Mouse (Mus musculus) mouse embryonic stem cell (cell line): Measurements from ENCODE around the gene Mast4.

ENCODE experiments used
- in situ Hi-C, 2 experiments: fragments of 300-500 bp; cut with MboI; formaldehyde crosslinking; loops; 1 replicate in 1 of 2; 3 replicates in 1 of 2; pipeline ENCODE4 v1.14.3; 2019 to 2020; ENCODE audit warnings: low sequenced_read_pairs in 2 of 2, low pct_unique_long_range_greater_than_20kb in 1 of 2, mixed read lengths in 1 of 2; ENCODE audit not compliant: unreplicated experiment in 1 of 2

Mast4 gene

GRCm38 (mm10) chr13:102932434-102932833 lies 401.9 kb downstream of the Mast4 start:
- in situ Hi-C loops = no loop called here

GRCm38 (mm10) chr13:102931951-102932350 lies 402.3 kb downstream of the Mast4 start:
- in situ Hi-C loops = no loop called here

- in situ Hi-C loops = no loop called here
These were observed 408.3 kb downstream of the Mast4 start for GRCm38 (mm10) chr13:102925844-102926598.

- in situ Hi-C loops = no loop called here
These were observed 414.6 kb downstream of the Mast4 start for GRCm38 (mm10) chr13:102919741-102920140.

- in situ Hi-C loops = no loop called here
These were observed 415.7 kb downstream of the Mast4 start for GRCm38 (mm10) chr13:102918616-102919015.

- in situ Hi-C loops = no loop called here
These were observed 419.0 kb downstream of the Mast4 start for GRCm38 (mm10) chr13:102915341-102915740.

GRCm38 (mm10) chr13:102914800-102915199 lies 419.5 kb downstream of the Mast4 start:
- in situ Hi-C loops = no loop called here

GRCm38 (mm10) chr13:102913919-102914318 lies 420.4 kb downstream of the Mast4 start:
- in situ Hi-C loops = no loop called here

- in situ Hi-C loops = no loop called here
These were observed 421.4 kb downstream of the Mast4 start for GRCm38 (mm10) chr13:102912867-102913266.

- in situ Hi-C loops = no loop called here
These were observed 424.5 kb downstream of the Mast4 start for GRCm38 (mm10) chr13:102909654-102910418.

- in situ Hi-C loops = no loop called here
These were observed 427.7 kb downstream of the Mast4 start for GRCm38 (mm10) chr13:102906661-102907009.

GRCm38 (mm10) chr13:102906004-102906660 lies 428.2 kb downstream of the Mast4 start:
- in situ Hi-C loops = no loop called here

GRCm38 (mm10) chr13:102905361-102905950 lies 428.8 kb downstream of the Mast4 start:
- in situ Hi-C loops = no loop called here

GRCm38 (mm10) chr13:102903689-102904088 lies 430.6 kb downstream of the Mast4 start:
- in situ Hi-C loops = no loop called here

GRCm38 (mm10) chr13:102902123-102902522 lies 432.2 kb downstream of the Mast4 start:
- in situ Hi-C loops = no loop called here

GRCm38 (mm10) chr13:102900531-102900930 lies 433.8 kb downstream of the Mast4 start:
- in situ Hi-C loops = no loop called here

GRCm38 (mm10) chr13:102900083-102900420 lies 434.2 kb downstream of the Mast4 start:
- in situ Hi-C loops = no loop called here

GRCm38 (mm10) chr13:102899253-102900082 lies 434.8 kb downstream of the Mast4 start:
- in situ Hi-C loops = no loop called here
